Mouse (Mus musculus) cerebellum, adult 2 months (tissue): ENCODE measurements around the gene Efnb3.
"Not testable (repeated sequence)": the region's sequence is repeated elsewhere in the genome, so short reads cannot be mapped to it uniquely, and the experiment has no call there.

Experiments
- CTCF ChIP-seq: fragments of 200-500 bp; IDR thresholded peaks from 2 replicates; pipeline ENCODE4 v1.5.1; 2011; ENCODE audit warnings: low read depth, mild to moderate bottlenecking, control low read depth, low read length, moderate library complexity, borderline replicate concordance; ENCODE audit not compliant: insufficient read depth
- POLR2A ChIP-seq: fragments of 200-500 bp; IDR thresholded peaks from 2 replicates; pipeline ENCODE4 v1.6.1; 2011; ENCODE audit warnings: low read length, control low read depth, borderline replicate concordance; ENCODE audit not compliant: insufficient read depth

DNA sequence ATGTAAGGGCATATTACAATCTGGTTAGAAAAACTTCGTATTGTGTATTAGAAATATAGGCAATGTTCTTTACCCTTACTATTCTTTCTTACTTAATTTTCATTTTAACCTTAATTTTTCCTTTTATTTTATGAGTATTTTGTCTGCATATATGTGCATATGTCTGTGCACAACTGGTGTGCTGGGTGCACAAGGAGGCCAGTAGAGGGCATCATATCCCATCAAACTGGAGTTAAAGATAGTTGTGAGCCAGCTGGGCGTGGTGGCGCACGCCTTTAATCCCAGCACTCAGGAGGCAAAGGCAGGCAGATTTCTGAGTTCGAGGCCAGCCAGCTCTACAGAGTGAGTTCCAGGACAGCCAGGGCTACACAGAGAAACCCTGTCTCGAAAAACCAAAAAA, 29.2 kb downstream of the Efnb3 start:
- TF ChIP-seq CTCF, POLR2A: not testable (repeated sequence)
